Mouse (Mus musculus) T-helper 2 cell (primary cell): Measurements from ENCODE around the gene Sh3bp5.

ENCODE experiments used
- in situ Hi-C: fragments of 300-600 bp; cut with MboI, MseI; formaldehyde crosslinking; loops from one replicate; pipeline ENCODE4 v1.15.1; 2025; ENCODE audit warnings: high pct_unique_total_duplicates

The Sh3bp5 gene

GRCm38 (mm10) chr14:31433851-31434360 lies 2.0 kb downstream of the Sh3bp5 start:
- in situ Hi-C loops = no loop called here

- in situ Hi-C loops = no loop called here
Measured at GRCm38 (mm10) chr14:31433126-31433525, 2.8 kb downstream of the Sh3bp5 start.

GRCm38 (mm10) chr14:31432424-31432823 lies 3.5 kb downstream of the Sh3bp5 start:
- in situ Hi-C loops = no loop called here

- in situ Hi-C loops = no loop called here
Measured at GRCm38 (mm10) chr14:31431789-31432330, 4.0 kb downstream of the Sh3bp5 start.

GRCm38 (mm10) chr14:31429004-31429395 lies 6.9 kb downstream of the Sh3bp5 start:
- in situ Hi-C loops = no loop called here

- in situ Hi-C loops = no loop called here
Measured at GRCm38 (mm10) chr14:31428211-31429003, 7.5 kb downstream of the Sh3bp5 start.

- in situ Hi-C loops = no loop called here
Measured at GRCm38 (mm10) chr14:31422961-31423791, 12.7 kb downstream of the Sh3bp5 start.

- in situ Hi-C loops = no loop called here
Measured at GRCm38 (mm10) chr14:31422395-31422794, 13.5 kb downstream of the Sh3bp5 start.

GRCm38 (mm10) chr14:31421509-31422295 lies 14.2 kb downstream of the Sh3bp5 start:
- in situ Hi-C loops = no loop called here

- in situ Hi-C loops = no loop called here
Measured at GRCm38 (mm10) chr14:31420985-31421384, 14.9 kb downstream of the Sh3bp5 start.

- in situ Hi-C loops = no loop called here
Measured at GRCm38 (mm10) chr14:31420562-31420961, 15.3 kb downstream of the Sh3bp5 start.

- in situ Hi-C loops = no loop called here
Measured at GRCm38 (mm10) chr14:31420135-31420534, 15.7 kb downstream of the Sh3bp5 start.

GRCm38 (mm10) chr14:31419279-31419678 lies 16.6 kb downstream of the Sh3bp5 start:
- in situ Hi-C loops = no loop called here

GRCm38 (mm10) chr14:31416835-31417549 lies 18.9 kb downstream of the Sh3bp5 start:
- in situ Hi-C loops = no loop called here

GRCm38 (mm10) chr14:31416411-31416810 lies 19.5 kb downstream of the Sh3bp5 start:
- in situ Hi-C loops = no loop called here

- in situ Hi-C loops = no loop called here
Measured at GRCm38 (mm10) chr14:31414967-31415376, 20.9 kb downstream of the Sh3bp5 start.

GRCm38 (mm10) chr14:31414235-31414966 lies 21.5 kb downstream of the Sh3bp5 start:
- in situ Hi-C loops = no loop called here

- in situ Hi-C loops = no loop called here
Measured at GRCm38 (mm10) chr14:31413475-31414086, 22.3 kb downstream of the Sh3bp5 start.

- in situ Hi-C loops = no loop called here
Measured at GRCm38 (mm10) chr14:31412651-31413056, 23.2 kb downstream of the Sh3bp5 start.

- in situ Hi-C loops = no loop called here
Measured at GRCm38 (mm10) chr14:31410737-31411136, 25.1 kb downstream of the Sh3bp5 start.
